Mouse (Mus musculus) lung, postnatal 0 days (tissue): ENCODE results near the gene Ntan1. TPM values are rescaled to one million over a fixed set of nuclear protein-coding genes. Genes with fewer than 3 reads are reported as not detected.

Experiments
- ATAC-seq: fragments of 200-750 bp; cut with Nextera tagmentation; 2 replicates; pipeline ENCODE4 v1.8.0; 2017; ENCODE audit warnings: moderate library complexity
- DNase-seq: peaks from one replicate; pipeline ENCODE4 v3.0.0-alpha.2; 2016; ENCODE audit warnings: low spot score
- H3K27ac ChIP-seq: fragments of 300-500 bp; sonication (generic); 2 replicates; pipeline ENCODE4 v1.5.1; 2014; ENCODE audit warnings: antibody characterized with exemption, mild to moderate bottlenecking, low read length, mixed read lengths
- H3K27me3 ChIP-seq: fragments of 300-500 bp; sonication (generic); replicated peaks from 2 replicates; pipeline ENCODE4 v1.6.1; 2014; ENCODE audit warnings: low read length, mixed read lengths; ENCODE audit not compliant: insufficient read depth
- H3K36me3 ChIP-seq: fragments of 300-500 bp; sonication (generic); 2 replicates; pipeline ENCODE4 v1.6.1; 2014; ENCODE audit warnings: low read length, mixed read lengths; ENCODE audit not compliant: insufficient read depth
- H3K4me1 ChIP-seq: fragments of 300-500 bp; sonication (generic); 2 replicates; pipeline ENCODE4 v1.6.1; 2014; ENCODE audit warnings: antibody characterized with exemption, low read depth, low read length, mixed read lengths; ENCODE audit not compliant: insufficient read depth
- H3K4me2 ChIP-seq: fragments of 300-500 bp; sonication (generic); replicated peaks from 2 replicates; pipeline ENCODE4 v1.6.1; 2014; ENCODE audit warnings: low read depth, mild to moderate bottlenecking, low read length, moderate library complexity, mixed read lengths
- H3K4me3 ChIP-seq: fragments of 300-500 bp; sonication (generic); 2 replicates; pipeline ENCODE4 v1.5.1; 2014; ENCODE audit warnings: low read depth, low read length
- H3K9ac ChIP-seq: fragments of 300-500 bp; sonication (generic); replicated peaks from 2 replicates; pipeline ENCODE4 v1.6.1; 2014; ENCODE audit warnings: low read depth, mild to moderate bottlenecking
- H3K9me3 ChIP-seq: fragments of 300-500 bp; sonication (generic); 2 replicates; pipeline ENCODE4 v1.6.1; 2016; ENCODE audit warnings: low read length, mixed read lengths
- CTCF ChIP-seq: IDR thresholded peaks from 2 replicates; pipeline ENCODE4 v1.5.1; 2016; ENCODE audit warnings: antibody characterized with exemption, mild to moderate bottlenecking
- EP300 ChIP-seq: IDR thresholded peaks from 2 replicates; pipeline ENCODE4 v1.6.1; 2016; ENCODE audit warnings: antibody characterized with exemption, mild to moderate bottlenecking, control low read depth
- WGBS: fragments of 180-500 bp; shearing (Covaris S2); extraction: QIAGEN DNeasy Blood & Tissue Kit; methylation state at CpG from one replicate; pipeline ENCODE4 v1.1.7; 2014; 5-methylcytosine and 5-hydroxymethylcytosine counted together
- polyA plus RNA-seq: library from polyadenylated mRNA; unstranded; fragments of >200 nt; fragmentation: Nextera tagmentation; extraction: Ambion mirVana; gene quantifications from 2 replicates; pipeline ENCODE4 v1.2.1, GENCODE M21; 2015

Ntan1 gene
- polyA plus RNA-seq, 1 experiment from 2014 or later, result 141 TPM

DNA sequence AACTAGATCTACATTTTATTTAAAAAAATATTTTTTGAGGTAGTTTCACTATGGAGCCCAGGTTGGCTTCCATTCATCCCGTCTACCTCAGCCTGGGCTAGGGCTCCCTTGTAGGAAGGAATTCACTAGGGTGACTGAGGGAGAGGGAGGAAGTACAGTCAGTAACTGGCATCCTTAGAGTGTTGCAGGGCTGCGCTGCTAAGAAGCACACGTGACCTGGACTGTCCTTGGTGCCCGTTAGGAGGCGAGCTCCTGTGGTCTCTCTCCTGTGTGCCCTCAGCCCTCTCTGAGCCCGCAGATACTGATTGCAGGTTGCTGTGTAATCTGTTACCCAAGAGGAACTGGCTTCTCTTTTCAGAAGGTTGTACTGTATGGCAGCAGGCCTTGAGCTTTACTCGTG, 10.2 kb upstream of the Ntan1 start:
- no peaks in the 10 kb centered on the region for H3K4me1 ChIP-seq
- no peak overlapping the region for H3K9ac ChIP-seq
- no peak for DNase-seq
- no peaks in the 10 kb centered on the region for H3K9me3 ChIP-seq
- 91% methylated on average over 7 of the region's 7 CpGs for WGBS
- TF ChIP-seq CTCF (no peak), EP300 (no peak)
- H3K27ac ChIP-seq, result no peak overlapping the region
- no peak overlapping the region for H3K4me3 ChIP-seq
- no peak for ATAC-seq
- no peak overlapping the region for H3K4me2 ChIP-seq
- no peaks in the 10 kb centered on the region for H3K27me3 ChIP-seq
- peaks cover 32% of the 10 kb centered on the region for H3K36me3 ChIP-seq

DNA sequence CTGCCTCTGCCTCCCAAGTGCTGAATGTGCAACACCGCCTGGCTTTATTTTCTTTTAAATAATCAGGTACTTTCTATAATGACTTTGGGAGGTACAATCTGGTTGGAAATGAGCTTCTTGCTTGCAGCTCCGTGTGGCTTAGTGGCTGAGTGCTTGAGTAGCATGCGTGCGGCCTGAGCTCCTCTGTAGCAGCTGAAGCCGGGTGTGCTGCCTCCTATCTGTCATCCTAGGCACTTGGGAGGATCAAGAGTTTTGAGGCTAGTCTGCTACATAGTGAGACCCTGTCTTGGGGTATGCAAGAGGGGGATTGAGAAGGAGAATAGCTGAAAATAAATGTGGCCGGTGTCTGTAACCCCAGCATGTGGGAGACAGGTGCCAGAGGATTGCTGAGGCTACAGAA, 6.5 kb upstream of the Ntan1 start:
- ATAC-seq (no peak), DNase-seq (no peak)
- Histone ChIP-seq H3K4me1 (no peaks in the 10 kb centered on the region), H3K27ac (no peak overlapping the region), H3K4me2 (no peak overlapping the region), H3K9me3 (no peaks in the 10 kb centered on the region), H3K27me3 (no peaks in the 10 kb centered on the region), H3K36me3 (peaks cover 20% of the 10 kb centered on the region), H3K9ac (no peak overlapping the region), H3K4me3 (no peak overlapping the region)
- WGBS, result 91% methylated on average over 6 of the region's 6 CpGs
- TF ChIP-seq EP300 (no peak), CTCF (no peak)

DNA sequence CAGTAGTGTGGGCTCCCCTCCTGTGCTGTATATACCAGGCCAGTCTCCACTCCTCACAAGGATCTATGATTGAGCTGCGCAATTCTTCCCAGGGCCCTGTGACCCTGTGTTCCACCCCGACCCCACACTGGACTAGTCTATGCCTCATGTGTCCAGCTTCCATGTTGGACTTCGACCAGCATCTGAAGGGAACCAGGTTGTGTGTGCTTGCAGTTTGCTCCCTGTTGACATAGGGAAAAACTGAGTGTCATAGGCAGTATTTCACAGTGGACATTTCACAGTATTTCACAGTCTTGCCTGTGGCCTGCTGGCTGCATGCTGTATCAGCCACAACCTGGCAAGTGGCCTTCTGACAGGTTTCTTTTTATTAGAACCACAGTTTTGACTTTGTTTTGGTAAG, 5.4 kb upstream of the Ntan1 start:
- TF ChIP-seq EP300 (no peak), CTCF (no peak)

DNA sequence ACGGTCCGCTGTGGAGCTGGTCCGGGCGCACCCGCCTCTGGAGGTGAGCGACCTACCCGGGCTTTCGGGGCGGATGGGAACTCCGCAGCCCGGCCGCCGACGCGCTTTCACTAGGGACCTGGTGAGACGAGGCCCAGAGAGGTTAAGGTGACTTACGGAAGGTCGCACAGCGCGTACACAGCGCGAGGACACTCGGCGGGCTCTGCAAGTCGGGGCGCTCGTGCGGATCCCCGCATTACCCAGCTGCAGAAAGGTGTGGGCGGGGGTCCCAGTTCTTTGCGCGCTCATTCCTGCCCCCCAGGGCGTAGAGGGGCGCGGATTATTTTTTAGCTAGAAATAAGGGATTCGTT, 724 bp downstream of the Ntan1 start:
- peak overlapping the region; percentile 81 for H3K4me2 ChIP-seq
- H3K27ac ChIP-seq, result peak overlapping the region; percentile 69
- H3K36me3 ChIP-seq, result 0 out of 2 replicates have a peak, but pooled peaks cover 3% of the 10 kb centered on the region
- peak; percentile 26 for ATAC-seq
- peak overlapping the region; percentile 76 for H3K4me3 ChIP-seq
- TF ChIP-seq EP300, result no peak
- no peak for TF ChIP-seq CTCF
- H3K4me1 ChIP-seq, result peaks cover 11% of the 10 kb centered on the region; the same call in 1 of the 2 replicates
- WGBS, result under 1% methylated on average over 36 of the region's 36 CpGs
- DNase-seq, result no peak
- no peaks in the 10 kb centered on the region for H3K27me3 ChIP-seq
- H3K9ac ChIP-seq, result peak overlapping the region; percentile 83
- no peaks in the 10 kb centered on the region for H3K9me3 ChIP-seq

More for the DNA sequence above, 5.4 kb upstream of the Ntan1 start:
- WGBS, result 93% methylated on average over 3 of the region's 3 CpGs
- Histone ChIP-seq H3K4me1 (no peaks in the 10 kb centered on the region), H3K4me3 (no peak overlapping the region), H3K36me3 (peaks cover 15% of the 10 kb centered on the region), H3K4me2 (no peak overlapping the region), H3K27ac (no peak overlapping the region), H3K9ac (no peak overlapping the region), H3K27me3 (no peaks in the 10 kb centered on the region), H3K9me3 (no peaks in the 10 kb centered on the region)
- no peak for DNase-seq
- ATAC-seq, result no peak

DNA sequence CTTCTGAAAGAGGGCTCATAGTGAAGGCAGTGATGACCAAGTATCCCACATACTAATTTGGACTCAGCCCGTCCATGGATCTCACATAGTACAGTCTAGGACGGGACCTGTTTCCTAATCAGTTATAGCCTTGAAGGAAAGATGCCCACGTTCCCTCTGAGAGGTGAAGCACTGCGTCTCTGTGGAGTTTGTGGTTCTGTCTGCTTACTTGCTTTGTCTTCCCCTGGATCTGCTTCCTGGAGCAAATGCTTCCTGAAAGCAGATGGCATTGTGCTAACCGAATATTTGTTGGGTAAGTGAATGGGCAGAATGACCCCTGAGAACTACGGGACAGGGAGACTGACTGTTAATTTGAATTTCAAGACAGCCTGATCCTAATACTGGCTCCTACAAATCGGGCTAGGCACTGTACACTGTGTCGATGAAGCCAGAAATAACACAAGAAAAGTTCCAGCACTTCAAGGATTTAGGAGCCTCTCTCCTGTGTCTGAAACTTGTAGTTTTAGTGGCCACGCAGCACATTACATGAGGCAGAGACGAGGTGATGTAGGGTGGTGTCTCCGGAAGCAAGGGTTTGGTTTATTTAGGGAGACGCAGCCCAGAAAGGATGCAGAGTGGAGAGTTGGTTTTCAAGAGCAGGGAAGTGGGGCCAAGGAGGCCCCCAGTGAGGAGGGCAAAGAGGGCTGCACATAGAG, 1.3 kb downstream of the Ntan1 start:
- Histone ChIP-seq H3K27ac (peak overlapping the region; percentile 69), H3K4me3 (peak overlapping the region; percentile 76), H3K9ac (peak overlapping the region; percentile 83), H3K36me3 (0 out of 2 replicates have a peak, but pooled peaks cover 3% of the 10 kb centered on the region), H3K4me2 (peak overlapping the region; percentile 81), H3K9me3 (no peaks in the 10 kb centered on the region), H3K4me1 (peaks cover 11% of the 10 kb centered on the region; the same call in 1 of the 2 replicates), H3K27me3 (no peaks in the 10 kb centered on the region)
- peak; percentile 20 for DNase-seq
- ATAC-seq, result no peak
- 16% methylated on average over 12 of the region's 12 CpGs for WGBS
- no peak for TF ChIP-seq CTCF
- TF ChIP-seq EP300, result no peak

DNA sequence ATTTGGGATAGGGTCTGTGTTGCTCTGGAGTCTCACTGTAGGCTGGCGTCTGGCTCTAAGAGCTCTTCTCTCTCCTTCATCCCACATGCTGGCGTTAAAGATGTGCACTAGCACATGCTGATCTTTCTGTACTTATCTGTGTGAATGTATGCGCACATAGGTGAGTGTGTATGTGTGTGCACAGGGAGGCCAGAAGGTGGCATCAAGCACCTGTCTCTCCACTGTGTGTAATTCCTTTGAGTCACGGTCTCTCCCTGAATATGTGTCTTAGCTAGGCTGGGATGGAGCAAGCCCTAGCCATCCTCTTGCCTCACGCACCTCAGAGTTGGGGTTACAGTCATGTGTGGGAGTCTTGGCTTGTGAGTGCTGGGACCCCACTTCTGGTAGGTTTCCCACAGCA, 2.1 kb downstream of the Ntan1 start:
- no peak overlapping the region for H3K27ac ChIP-seq
- H3K4me1 ChIP-seq, result peaks cover 11% of the 10 kb centered on the region; the same call in 1 of the 2 replicates
- DNase-seq, result no peak
- 0 out of 2 replicates have a peak, but pooled peaks cover 3% of the 10 kb centered on the region for H3K36me3 ChIP-seq
- no peak overlapping the region for H3K4me3 ChIP-seq
- no peaks in the 10 kb centered on the region for H3K27me3 ChIP-seq
- WGBS, result 97% methylated on average over 5 of the region's 5 CpGs
- ATAC-seq, result no peak
- no peak overlapping the region for H3K9ac ChIP-seq
- no peak for TF ChIP-seq EP300
- peak; percentile 24 for TF ChIP-seq CTCF
- H3K9me3 ChIP-seq, result no peaks in the 10 kb centered on the region
- H3K4me2 ChIP-seq, result no peak overlapping the region
